Mouse (Mus musculus): ENCODE measurements around the gene Kif7. TPM values are rescaled to one million over a fixed set of nuclear protein-coding genes. Genes with fewer than 3 reads are reported as not detected.

Gene Kif7
- total RNA-seq (2023): 1 to 10 TPM; 3.2 to 4.7 TPM

GRCm38 (mm10) chr7:79715187-79715981 lies at the start of gene Kif7:
TSS of gene Kif7 (minus strand) at chr7:79715720.

DNA sequence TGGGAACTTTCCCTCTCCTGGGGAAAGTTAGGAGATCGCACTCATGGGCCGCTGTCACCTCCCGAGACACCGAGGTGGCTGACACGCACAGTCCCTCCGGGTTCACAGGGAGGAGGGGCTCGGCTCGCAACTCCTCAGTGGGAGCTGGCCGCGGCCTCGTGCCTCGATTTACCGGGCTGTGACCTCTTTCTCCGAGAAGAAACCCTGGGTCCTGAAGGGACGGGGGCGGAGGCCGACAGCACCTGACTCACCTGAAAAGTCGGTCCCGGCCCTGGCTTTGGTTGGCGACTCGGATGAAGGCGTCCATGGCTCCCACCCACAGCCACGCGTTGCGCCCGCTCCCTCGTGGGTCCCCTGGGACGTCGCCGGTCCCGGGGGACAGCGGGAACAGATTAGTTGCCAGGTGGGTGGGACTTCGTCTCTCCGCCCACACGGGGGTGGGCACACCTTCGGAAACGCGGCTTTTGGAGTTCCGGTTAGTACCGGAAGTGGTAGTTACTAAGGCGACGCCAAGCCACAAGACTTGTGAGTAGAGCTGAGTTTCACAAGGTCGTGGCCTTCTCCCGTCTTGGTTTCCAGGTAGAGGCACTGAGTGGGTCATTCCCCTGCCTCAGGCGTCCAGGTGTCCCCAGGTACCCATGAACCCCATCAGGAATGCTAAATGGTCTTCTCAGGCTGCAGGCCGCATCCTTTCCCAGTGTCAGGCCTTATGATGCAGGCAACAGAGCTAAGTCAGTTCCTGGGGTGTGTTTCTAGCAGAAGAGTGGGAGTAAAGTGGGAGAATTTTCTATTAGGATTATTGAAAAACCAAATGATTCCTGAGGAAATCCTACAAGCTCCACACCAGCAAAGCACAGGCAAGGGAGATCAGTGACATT lies 27.4 kb upstream of the Kif7 start, which contains the start of the genes Pex11a and Wdr93:
Pex11a (minus strand) TSS at position 473 of the 878 bp plus-strand sequence.
Wdr93 (plus strand) TSS at position 505 of the 878 bp plus-strand sequence.

GRCm38 (mm10) chr7:79732622-79733021 lies 17.1 kb upstream of the Kif7 start, which contains the start of gene Plin1:
TSS of gene Plin1 (minus strand) at chr7:79732903.

DNA sequence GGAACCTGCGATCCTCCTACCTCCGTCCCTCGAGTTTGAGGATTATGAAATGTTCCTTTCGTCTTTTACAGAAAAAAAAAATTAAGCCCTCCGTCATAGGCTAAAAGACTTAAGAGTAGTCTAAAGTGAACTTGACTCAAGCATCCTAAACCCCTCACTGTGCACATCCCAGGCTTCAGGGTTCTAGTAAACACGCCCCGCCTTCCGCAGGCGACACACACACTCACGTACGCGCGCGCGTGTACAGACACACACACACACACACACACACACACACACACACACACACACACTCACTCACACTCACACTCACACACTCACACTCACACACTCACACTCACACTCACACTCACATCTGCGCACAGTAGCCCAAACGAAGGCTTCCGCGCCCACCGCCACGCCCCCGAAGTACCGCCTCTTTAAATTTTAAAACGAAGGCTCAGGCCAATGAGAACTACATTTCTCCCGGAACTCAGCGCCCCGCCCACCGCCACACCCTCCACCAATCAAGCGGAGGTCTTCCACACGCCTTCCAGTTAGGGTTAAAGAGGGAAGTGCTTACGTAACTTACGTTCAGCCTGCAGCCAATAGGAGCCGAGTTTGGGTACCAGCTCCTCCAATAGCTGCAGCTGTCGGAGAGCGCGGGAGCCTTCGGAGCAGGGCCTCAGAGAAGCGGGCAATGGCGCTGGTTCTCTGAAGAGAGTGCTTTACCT lies 55.8 kb downstream of the Kif7 start, which contains the start of gene Ticrr:
Ticrr (plus strand) TSS at position 619 of the 713 bp plus-strand sequence.

Other genes with a start within 250 kb of the Kif7 start
- 100 to 1,000 TPM; 138 to 150 TPM for gene Polg, start 249.4 kb downstream of the Kif7 start, total RNA-seq (2023)
- not detected for gene Rhcg, start 98.1 kb downstream of the Kif7 start, total RNA-seq (2023)
- gene Ticrr, start 55.5 kb downstream of the Kif7 start, total RNA-seq (2023): 1 to 10 TPM; 2.6 to 3.3 TPM
- gene Plin1, start 17.2 kb upstream of the Kif7 start, total RNA-seq (2023): not detected
- 1 to 10 TPM; 1.2 to 1.3 TPM for gene Pex11a, start 27.4 kb upstream of the Kif7 start, total RNA-seq (2023)
- gene Wdr93, start 27.4 kb upstream of the Kif7 start, total RNA-seq (2023): not detected
- not detected for gene Mesp1, start 78.1 kb upstream of the Kif7 start, total RNA-seq (2023)
- gene Mesp2, start 95.0 kb upstream of the Kif7 start, total RNA-seq (2023): under 1 TPM in 1 of 2 experiments, not detected in 1; 0.30 TPM
- gene Anpep, start 145.3 kb upstream of the Kif7 start, total RNA-seq (2023): under 1 TPM in 1 of 2 experiments, not detected in 1; 0.35 TPM
- 10 to 100 TPM; 17.3 to 17.4 TPM for gene Ap3s2, start 204.9 kb upstream of the Kif7 start, total RNA-seq (2023)
- gene Arpin, start 219.6 kb upstream of the Kif7 start, total RNA-seq (2023): not detected